ENCODE assay signal across 8 mouse cellular contexts in genomic region chr7:127823236-127824171, GRCm38 (mm10). TPM values are rescaled to one million over a fixed set of nuclear protein-coding genes. Genes with fewer than 3 reads are reported as not detected.
DNase-seq lines count a peak whose midpoint lies in the region; ATAC-seq lines count a peak whose summit lies in the region.

No protein-coding gene starts in this region.

- DNase-seq in lung, adult 18-20 months, result no peak
- peak; percentile 37 for DNase-seq in embryo, embryonic 9.5 days (ENCODE audit: extremely low spot score)
- no peak for DNase-seq in intestine, embryonic 14.5 days (ENCODE audit: low spot score)
- no peak for DNase-seq in right cerebral cortex, postnatal 4 days
- DNase-seq in left cerebral cortex, adult 8-10 months (ENCODE audit: low spot score in 2 of 2), result no peak

- no peak overlapping the region for H3K9ac ChIP-seq in lung, embryonic 15.5 days
- peak overlapping the region; percentile 57 for H3K9ac ChIP-seq in intestine, embryonic 14.5 days (ENCODE audit: low read length)
- peak overlapping the region; percentile 96 for H3K9ac ChIP-seq in neural tube, embryonic 15.5 days (replicated peaks)

- H3K4me3 ChIP-seq in lung, embryonic 15.5 days, result peak overlapping the region; percentile 49
- peak overlapping the region; percentile 68 for H3K4me3 ChIP-seq in intestine, embryonic 14.5 days (ENCODE audit: low read depth, low read length)
- H3K4me3 ChIP-seq in neural tube, embryonic 15.5 days (replicated peaks), result peak overlapping the region; percentile 73

- no peak for ATAC-seq in lung, embryonic 15.5 days (ENCODE audit: borderline replicate concordance, extremely low read depth, low FRiP score, low TSS enrichment)
- ATAC-seq in intestine, embryonic 14.5 days (replicated peaks; ENCODE audit: low FRiP score, low TSS enrichment, low read depth), result peak; percentile 1; the same call in 1 of the 2 replicates
- peak; percentile 64 for ATAC-seq in neural tube, embryonic 15.5 days (ENCODE audit: low FRiP score)
- no peak for ATAC-seq in monocyte, adult 5-6 weeks (replicated peaks; ENCODE audit: insufficient number of reproducible peaks, low FRiP score, low TSS enrichment, poor library complexity, severe bottlenecking)

- H3K27me3 ChIP-seq in lung, embryonic 15.5 days, result no peaks in the 10 kb centered on the region
- no peaks in the 10 kb centered on the region for H3K27me3 ChIP-seq in intestine, embryonic 14.5 days (replicated peaks; ENCODE audit: control insufficient read depth, insufficient read depth, low read length)
- no peaks in the 10 kb centered on the region for H3K27me3 ChIP-seq in neural tube, embryonic 15.5 days (replicated peaks)

- WGBS in lung, embryonic 15.5 days, result 65% methylated on average over 10 of the region's 11 CpGs
- 65% methylated on average over 11 of the region's 11 CpGs for WGBS in intestine, embryonic 14.5 days
- 52% methylated on average over 11 of the region's 11 CpGs for WGBS in neural tube, embryonic 15.5 days

- H3K4me2 ChIP-seq in lung, embryonic 15.5 days, result peak overlapping the region; percentile 89
- H3K4me2 ChIP-seq in intestine, embryonic 14.5 days (ENCODE audit: low read length), result peak overlapping the region; percentile 60
- peak overlapping the region; percentile 77 for H3K4me2 ChIP-seq in neural tube, embryonic 15.5 days

- H3K9me3 ChIP-seq in lung, embryonic 15.5 days, result no peaks in the 10 kb centered on the region
- H3K9me3 ChIP-seq in intestine, embryonic 14.5 days (ENCODE audit: control insufficient read depth, low read length), result no peaks in the 10 kb centered on the region
- no peaks in the 10 kb centered on the region for H3K9me3 ChIP-seq in neural tube, embryonic 15.5 days (replicated peaks)

- H3K36me3 ChIP-seq in lung, embryonic 15.5 days, result no peaks in the 10 kb centered on the region
- H3K36me3 ChIP-seq in intestine, embryonic 14.5 days (ENCODE audit: control insufficient read depth, insufficient read depth, low read length), result no peaks in the 10 kb centered on the region
- H3K36me3 ChIP-seq in neural tube, embryonic 15.5 days, result 0 out of 2 replicates have a peak, but pooled peaks cover 2% of the 10 kb centered on the region

- no peak overlapping the region for H3K27ac ChIP-seq in lung, embryonic 15.5 days
- 0 out of 2 replicates have a peak overlapping the region, but pooled peaks have one; percentile 33 for H3K27ac ChIP-seq in intestine, embryonic 14.5 days (ENCODE audit: low read depth)
- H3K27ac ChIP-seq in neural tube, embryonic 15.5 days (replicated peaks), result peak overlapping the region; percentile 95

- 0 out of 2 replicates have a peak, but pooled peaks cover 7% of the 10 kb centered on the region for H3K4me1 ChIP-seq in lung, embryonic 15.5 days
- H3K4me1 ChIP-seq in intestine, embryonic 14.5 days (replicated peaks; ENCODE audit: control insufficient read depth, insufficient read depth, low read length), result peaks cover 18% of the 10 kb centered on the region
- peaks cover 40% of the 10 kb centered on the region for H3K4me1 ChIP-seq in neural tube, embryonic 15.5 days

RNA-seq across cellular contexts. Expression of gene Stx4a, which starts 0.6 kb away (rescaled TPM):
- 42.1 and 43.2 TPM in 2 replicates for polyA plus RNA-seq in lung, embryonic 15.5 days (2015; fragmentation: Nextera tagmentation; extraction: Ambion mirVana)
- polyA plus RNA-seq in intestine, embryonic 14.5 days (2014; fragmentation: Nextera tagmentation; extraction: Ambion mirVana), result 21.7 and 28.1 TPM in 2 replicates
- polyA plus RNA-seq in neural tube, embryonic 15.5 days (2015; fragmentation: Nextera tagmentation; extraction: Ambion mirVana), result 20.2 and 25.4 TPM in 2 replicates
- 98.1 to 120 TPM (median 102 TPM) in 3 replicates for total RNA-seq in monocyte, adult 5-6 weeks (2017)
- total RNA-seq in left cerebral cortex, adult 8-10 months (2022), result 10 to 100 TPM; 62.3 to 96.9 (median 71.2) TPM

RNA-seq across cellular contexts. Expression of gene Stx1b, which starts 0.8 kb away (rescaled TPM):
- polyA plus RNA-seq in lung, embryonic 15.5 days (2015; fragmentation: Nextera tagmentation; extraction: Ambion mirVana), result 1.3 and 1.9 TPM in 2 replicates
- 4.9 and 6.1 TPM in 2 replicates for polyA plus RNA-seq in intestine, embryonic 14.5 days (2014; fragmentation: Nextera tagmentation; extraction: Ambion mirVana)
- 66.0 and 70.8 TPM in 2 replicates for polyA plus RNA-seq in neural tube, embryonic 15.5 days (2015; fragmentation: Nextera tagmentation; extraction: Ambion mirVana)
- 0.11 TPM in 1 of 3 replicates, not detected in the others for total RNA-seq in monocyte, adult 5-6 weeks (2017)
- total RNA-seq in left cerebral cortex, adult 8-10 months (2022), result 100 to 1,000 TPM; 444 to 479 (median 451) TPM

RNA-seq across cellular contexts. Expression of gene Hsd3b7, which starts 23.1 kb away (rescaled TPM):
- polyA plus RNA-seq in lung, embryonic 15.5 days (2015; fragmentation: Nextera tagmentation; extraction: Ambion mirVana), result 21.1 and 24.3 TPM in 2 replicates
- 21.6 and 22.0 TPM in 2 replicates for polyA plus RNA-seq in intestine, embryonic 14.5 days (2014; fragmentation: Nextera tagmentation; extraction: Ambion mirVana)
- 9.8 and 11.6 TPM in 2 replicates for polyA plus RNA-seq in neural tube, embryonic 15.5 days (2015; fragmentation: Nextera tagmentation; extraction: Ambion mirVana)
- total RNA-seq in monocyte, adult 5-6 weeks (2017), result 8.6 to 11.1 TPM (median 9.4 TPM) in 3 replicates
- 1 to 10 TPM; 4.2 to 9.7 (median 4.6) TPM for total RNA-seq in left cerebral cortex, adult 8-10 months (2022)

RNA-seq across cellular contexts. Expression of gene Gm49388, which starts 38.1 kb away (rescaled TPM):
- polyA plus RNA-seq in lung, embryonic 15.5 days (2015; fragmentation: Nextera tagmentation; extraction: Ambion mirVana), result not detected in 2 replicates
- 0.43 TPM in 1 of 2 replicates, not detected in the other for polyA plus RNA-seq in intestine, embryonic 14.5 days (2014; fragmentation: Nextera tagmentation; extraction: Ambion mirVana)
- polyA plus RNA-seq in neural tube, embryonic 15.5 days (2015; fragmentation: Nextera tagmentation; extraction: Ambion mirVana), result not detected in 2 replicates
- total RNA-seq in monocyte, adult 5-6 weeks (2017), result 0.87 to 3.2 TPM (median 2.2 TPM) in 3 replicates
- total RNA-seq in left cerebral cortex, adult 8-10 months (2022), result 1 to 10 TPM; 3.9 to 6.2 (median 4.6) TPM

RNA-seq across cellular contexts. Expression of gene Setd1a, which starts 47.0 kb away (rescaled TPM):
- polyA plus RNA-seq in lung, embryonic 15.5 days (2015; fragmentation: Nextera tagmentation; extraction: Ambion mirVana), result 23.3 and 24.7 TPM in 2 replicates
- 25.0 and 25.6 TPM in 2 replicates for polyA plus RNA-seq in intestine, embryonic 14.5 days (2014; fragmentation: Nextera tagmentation; extraction: Ambion mirVana)
- polyA plus RNA-seq in neural tube, embryonic 15.5 days (2015; fragmentation: Nextera tagmentation; extraction: Ambion mirVana), result 17.8 and 19.5 TPM in 2 replicates
- 5.2 to 14.9 TPM (median 7.7 TPM) in 3 replicates for total RNA-seq in monocyte, adult 5-6 weeks (2017)
- 10 to 100 TPM; 44.7 to 48.4 (median 46.9) TPM for total RNA-seq in left cerebral cortex, adult 8-10 months (2022)

Comparison
In these comparisons a context has a peak if more than half of its experiments do, and no peak if none do; other contexts are left out.
1. ATAC-seq: peak in intestine, embryonic 14.5 days (single experiment) and neural tube, embryonic 15.5 days (single experiment); none in lung, embryonic 15.5 days (single experiment) and monocyte, adult 5-6 weeks (single experiment).
2. Peak in every context shown above with its lines, with median percentiles within 50 percentile points of each other: H3K4me2 ChIP-seq and H3K4me3 ChIP-seq.